Mouse (Mus musculus) heart, embryonic 11.5 days (tissue): ENCODE measurements at regions not wholly inside any gene's neighbourhood (a gene's known extent, or its start where the extent isn't known, plus 50 kb on each side); places are given as distances from the start of the nearest gene placed in this dataset.

Source experiments
- ATAC-seq: fragments of 200-750 bp; cut with Nextera tagmentation; replicated peaks from 2 replicates; pipeline ENCODE4 v1.8.0; 2017; ENCODE audit warnings: moderate library complexity; ENCODE audit not compliant: insufficient number of reproducible peaks, low FRiP score, low TSS enrichment
- H3K27ac ChIP-seq: fragments of 300-500 bp; sonication (generic); 2 replicates; pipeline ENCODE4 v1.5.1; 2014; ENCODE audit warnings: mild to moderate bottlenecking, low read depth, low read length
- H3K27me3 ChIP-seq: fragments of 300-500 bp; sonication (generic); 2 replicates; pipeline ENCODE4 v1.6.1; 2014; ENCODE audit warnings: mild to moderate bottlenecking, low read length, mixed read lengths; ENCODE audit not compliant: control insufficient read depth, insufficient read depth
- H3K36me3 ChIP-seq: fragments of 300-500 bp; sonication (generic); 2 replicates; pipeline ENCODE4 v1.6.1; 2014; ENCODE audit warnings: mild to moderate bottlenecking, low read length, moderate library complexity, mixed read lengths; ENCODE audit not compliant: control insufficient read depth, insufficient read depth
- H3K4me1 ChIP-seq: fragments of 300-500 bp; sonication (generic); 2 replicates; pipeline ENCODE4 v1.6.1; 2014; ENCODE audit warnings: low read length; ENCODE audit not compliant: control insufficient read depth, insufficient read depth
- H3K4me2 ChIP-seq: fragments of 300-500 bp; sonication (generic); 2 replicates; pipeline ENCODE4 v1.6.1; 2014; ENCODE audit warnings: mild to moderate bottlenecking, moderate library complexity
- H3K4me3 ChIP-seq: fragments of 300-500 bp; sonication (generic); 2 replicates; pipeline ENCODE4 v1.5.1; 2014; ENCODE audit warnings: low read depth, low read length
- H3K9ac ChIP-seq: fragments of 300-500 bp; sonication (generic); 2 replicates; pipeline ENCODE4 v1.6.1; 2014; ENCODE audit warnings: mild to moderate bottlenecking, low read depth, low read length, moderate library complexity
- H3K9me3 ChIP-seq: fragments of 300-500 bp; sonication (generic); replicated peaks from 2 replicates; pipeline ENCODE4 v1.6.1; 2016; ENCODE audit warnings: low read length; ENCODE audit not compliant: control insufficient read depth
- WGBS: fragments of 180-500 bp; shearing (Covaris S2); extraction: QIAGEN DNeasy Blood & Tissue Kit; methylation state at CpG from one replicate; pipeline ENCODE4 v1.1.7; 2014; ENCODE audit not compliant: insufficient replicate concordance; 5-methylcytosine and 5-hydroxymethylcytosine counted together

DNA sequence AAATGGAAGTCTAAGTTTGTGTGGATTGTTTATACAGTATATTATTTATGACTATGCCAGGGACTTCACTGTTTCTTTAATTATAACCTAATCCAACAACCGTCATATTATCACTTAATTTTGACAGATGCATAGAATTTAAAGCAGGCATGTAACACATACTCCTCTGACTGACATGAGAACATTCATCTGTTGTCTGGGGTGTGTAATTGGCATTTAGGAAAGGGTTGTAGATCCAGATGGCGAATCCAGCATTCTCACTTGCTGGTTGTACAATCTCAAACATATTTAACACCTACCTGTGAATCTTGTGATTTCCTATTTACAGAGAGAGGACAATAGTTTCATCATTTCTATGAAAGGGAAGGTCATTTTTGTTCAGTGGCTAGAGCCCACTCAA is 50.8 kb upstream of the App start:
- no peak for ATAC-seq
- Histone ChIP-seq H3K4me3 (no peak overlapping the region), H3K9me3 (no peaks in the 10 kb centered on the region), H3K4me2 (no peak overlapping the region), H3K27me3 (no peaks in the 10 kb centered on the region), H3K4me1 (no peaks in the 10 kb centered on the region), H3K36me3 (no peaks in the 10 kb centered on the region), H3K9ac (no peak overlapping the region), H3K27ac (no peak overlapping the region)
- 71% methylated on average over 2 of the region's 2 CpGs for whole genome bisulfite sequencing
